Mouse (Mus musculus) thymus, postnatal 14 days (tissue): ENCODE measurements around the gene Pick1.

Source experiments
- DNase-seq: peaks from one replicate; pipeline ENCODE4 v3.0.0; 2021

Pick1 gene

GRCm38 (mm10) chr15:79235268-79235667 is 6.3 kb downstream of the Pick1 start:
- DNase-seq, result no peak

- DNase-seq, result no peak
These were observed 9.1 kb downstream of the Pick1 start for GRCm38 (mm10) chr15:79238036-79238435.

GRCm38 (mm10) chr15:79242574-79243233 is 13.7 kb downstream of the Pick1 start:
- DNase-seq, result no peak

GRCm38 (mm10) chr15:79243234-79244042 is 14.5 kb downstream of the Pick1 start:
- peak; percentile 95 for DNase-seq

GRCm38 (mm10) chr15:79244071-79244893 is 15.3 kb downstream of the Pick1 start:
- no peak for DNase-seq

- no peak for DNase-seq
These were observed 16.3 kb downstream of the Pick1 start for GRCm38 (mm10) chr15:79245321-79245720.

GRCm38 (mm10) chr15:79250236-79250635 is 21.3 kb downstream of the Pick1 start:
- no peak for DNase-seq

GRCm38 (mm10) chr15:79251168-79251567 is 22.2 kb downstream of the Pick1 start:
- no peak for DNase-seq

- DNase-seq, result peak; percentile 23
These were observed 23.0 kb downstream of the Pick1 start for GRCm38 (mm10) chr15:79251781-79252491.

GRCm38 (mm10) chr15:79252580-79252979 is 23.6 kb downstream of the Pick1 start:
- no peak for DNase-seq

GRCm38 (mm10) chr15:79254661-79255060 is 25.7 kb downstream of the Pick1 start, which contains the start of gene Slc16a8:
Gene Slc16a8 (minus strand): TSS chr15:79254761.
- no peak for DNase-seq

- DNase-seq, result no peak
These were observed 29.5 kb downstream of the Pick1 start for GRCm38 (mm10) chr15:79258521-79258920.

GRCm38 (mm10) chr15:79261095-79261725 is 32.2 kb downstream of the Pick1 start:
- peak; percentile 38 for DNase-seq

GRCm38 (mm10) chr15:79261757-79262156 is 32.8 kb downstream of the Pick1 start:
- DNase-seq, result peak; percentile 33

GRCm38 (mm10) chr15:79262375-79262774 is 33.4 kb downstream of the Pick1 start:
- peak; percentile 48 for DNase-seq

- no peak for DNase-seq
These were observed 33.9 kb downstream of the Pick1 start for GRCm38 (mm10) chr15:79262786-79263309.

GRCm38 (mm10) chr15:79263726-79264125 is 34.8 kb downstream of the Pick1 start:
- DNase-seq, result no peak

GRCm38 (mm10) chr15:79265384-79265783 is 36.4 kb downstream of the Pick1 start:
- DNase-seq, result peak; percentile 33

GRCm38 (mm10) chr15:79268521-79268920 is 39.5 kb downstream of the Pick1 start:
- no peak for DNase-seq

- peak; percentile 95 for DNase-seq
These were observed 41.5 kb downstream of the Pick1 start for GRCm38 (mm10) chr15:79270317-79271123.
